Mouse (Mus musculus): ENCODE results near the gene Ilf2. TPM values are rescaled to one million over a fixed set of nuclear protein-coding genes. Genes with fewer than 3 reads are reported as not detected.

The Ilf2 gene
- polyA plus RNA-seq, 1 experiment from 2014 or later = 303 TPM

DNA sequence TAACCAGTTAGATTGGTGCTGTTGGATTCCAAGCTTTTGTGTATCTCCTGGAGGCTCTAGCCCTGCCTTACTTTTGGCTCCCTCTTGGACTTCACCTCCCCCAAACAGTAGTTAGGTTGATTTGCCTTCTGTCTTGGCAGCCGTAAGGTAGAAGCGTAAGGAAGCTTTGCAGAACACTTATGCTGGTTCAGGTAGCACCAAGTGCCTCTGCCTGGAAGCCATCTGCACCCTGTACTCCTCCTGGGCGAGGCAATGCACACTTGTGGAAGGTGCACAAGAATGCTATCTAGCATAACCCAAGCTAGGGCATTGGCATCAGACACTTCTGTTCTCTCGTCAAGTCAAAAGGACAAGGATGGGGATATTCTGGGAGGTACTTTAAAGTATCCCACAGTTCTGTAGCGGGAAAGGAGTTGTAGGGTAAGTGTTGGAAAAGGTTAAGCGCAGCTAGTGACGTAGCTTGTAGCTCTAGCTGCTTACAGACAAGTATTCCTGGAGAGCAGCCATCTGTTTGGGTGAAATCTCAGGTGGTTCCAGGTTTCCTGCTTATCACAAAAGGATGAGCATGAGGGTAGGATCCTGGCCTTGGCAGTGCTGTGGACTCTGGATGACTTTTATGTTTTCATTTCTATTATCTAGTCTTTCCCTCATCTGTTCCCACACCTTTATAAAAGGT lies 20.1 kb downstream of the Ilf2 start:
- H3K4me3 ChIP-seq = no peak overlapping the region
- no peak overlapping the region for H3K4me2 ChIP-seq
- no peaks in the 10 kb centered on the region for H3K4me1 ChIP-seq (replicated peaks)
- no peak for ATAC-seq (ENCODE audit: low FRiP score)
- 94% methylated on average over 7 of the region's 7 CpGs for WGBS
- no peak overlapping the region for H3K9ac ChIP-seq
- no peaks in the 10 kb centered on the region for H3K27me3 ChIP-seq
- H3K36me3 ChIP-seq = peaks cover 57% of the 10 kb centered on the region
- H3K27ac ChIP-seq = no peak overlapping the region
- H3K9me3 ChIP-seq = no peaks in the 10 kb centered on the region

DNA sequence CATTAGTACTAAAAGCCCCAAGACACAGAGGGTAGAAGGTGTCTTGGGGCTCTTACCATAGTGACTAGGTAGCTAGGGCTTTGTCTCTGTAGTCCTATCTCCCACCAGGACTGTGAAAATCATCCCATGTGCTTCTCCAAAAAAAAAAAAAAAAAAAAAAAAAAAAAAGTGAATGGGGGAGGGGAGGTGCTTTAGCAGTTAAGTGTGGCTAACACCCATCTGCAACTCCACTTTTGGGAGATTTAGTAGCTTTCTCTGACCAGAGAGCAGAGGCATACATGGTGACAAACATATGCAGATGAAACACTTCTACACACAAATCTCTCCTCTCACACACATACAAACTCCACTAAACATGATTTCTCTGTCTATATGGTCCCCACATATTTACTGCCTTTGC lies 21.7 kb downstream of the Ilf2 start:
- Histone ChIP-seq H3K27ac (no peak overlapping the region), H3K9ac (no peak overlapping the region), H3K4me3 (no peak overlapping the region), H3K36me3 (peaks cover 73% of the 10 kb centered on the region), H3K4me1 (replicated peaks) (no peaks in the 10 kb centered on the region), H3K4me2 (no peak overlapping the region), H3K9me3 (no peaks in the 10 kb centered on the region), H3K27me3 (no peaks in the 10 kb centered on the region)
- no peak for ATAC-seq (ENCODE audit: low FRiP score)

DNA sequence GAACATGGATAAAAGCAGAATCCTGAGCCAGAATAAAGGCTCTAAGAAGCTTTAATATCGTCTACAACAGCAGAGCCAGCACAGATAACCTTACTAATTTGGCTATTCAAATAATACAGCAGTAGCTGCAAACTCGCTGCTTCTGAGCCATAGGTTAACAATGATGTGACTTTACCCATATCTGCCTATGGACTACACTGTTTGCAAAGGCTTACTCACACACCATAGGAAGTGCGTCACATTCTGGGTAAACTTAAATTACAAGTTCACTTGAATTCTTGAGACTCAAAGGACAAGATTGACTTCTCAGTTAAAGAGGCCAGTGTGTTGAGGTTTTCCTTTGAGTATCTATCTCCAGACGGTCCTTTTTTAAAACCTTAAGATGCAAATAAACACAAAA lies 27.5 kb downstream of the Ilf2 start:
- no peak overlapping the region for H3K4me2 ChIP-seq
- no peaks in the 10 kb centered on the region for H3K9me3 ChIP-seq
- H3K36me3 ChIP-seq = peaks cover 86% of the 10 kb centered on the region
- no peak for ATAC-seq (ENCODE audit: low FRiP score)
- no peak overlapping the region for H3K9ac ChIP-seq
- H3K27me3 ChIP-seq = no peaks in the 10 kb centered on the region
- H3K4me1 ChIP-seq (replicated peaks) = peaks cover 23% of the 10 kb centered on the region
- no peak overlapping the region for H3K27ac ChIP-seq
- no peak overlapping the region for H3K4me3 ChIP-seq
- 91% methylated on average over 4 of the region's 4 CpGs for WGBS

DNA sequence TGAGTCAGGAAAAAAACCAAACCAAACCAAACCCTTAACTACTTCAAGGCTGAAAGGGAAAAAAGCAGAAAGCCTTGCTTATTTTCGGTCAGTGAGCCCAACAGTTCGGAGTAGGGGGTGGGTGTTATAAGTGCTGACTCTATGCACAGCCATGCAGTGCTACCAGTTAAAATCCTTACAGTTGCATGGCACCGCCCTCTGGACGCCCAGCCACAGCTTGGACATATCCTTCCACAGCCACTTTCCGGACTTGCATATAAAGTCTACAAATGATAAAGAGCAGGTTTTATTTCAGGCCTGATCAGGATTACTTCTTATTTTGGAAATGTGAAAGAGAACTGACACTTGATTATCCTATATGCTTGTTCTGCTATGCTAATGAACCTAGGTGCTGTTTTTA lies 29.3 kb downstream of the Ilf2 start:
- H3K9me3 ChIP-seq = no peaks in the 10 kb centered on the region
- H3K4me1 ChIP-seq (replicated peaks) = peaks cover 23% of the 10 kb centered on the region
- WGBS = 93% methylated on average over 5 of the region's 5 CpGs
- no peak overlapping the region for H3K27ac ChIP-seq
- no peaks in the 10 kb centered on the region for H3K27me3 ChIP-seq
- no peak overlapping the region for H3K4me3 ChIP-seq
- no peak overlapping the region for H3K9ac ChIP-seq
- ATAC-seq (ENCODE audit: low FRiP score) = no peak
- H3K36me3 ChIP-seq = peaks cover 68% of the 10 kb centered on the region
- no peak overlapping the region for H3K4me2 ChIP-seq

DNA sequence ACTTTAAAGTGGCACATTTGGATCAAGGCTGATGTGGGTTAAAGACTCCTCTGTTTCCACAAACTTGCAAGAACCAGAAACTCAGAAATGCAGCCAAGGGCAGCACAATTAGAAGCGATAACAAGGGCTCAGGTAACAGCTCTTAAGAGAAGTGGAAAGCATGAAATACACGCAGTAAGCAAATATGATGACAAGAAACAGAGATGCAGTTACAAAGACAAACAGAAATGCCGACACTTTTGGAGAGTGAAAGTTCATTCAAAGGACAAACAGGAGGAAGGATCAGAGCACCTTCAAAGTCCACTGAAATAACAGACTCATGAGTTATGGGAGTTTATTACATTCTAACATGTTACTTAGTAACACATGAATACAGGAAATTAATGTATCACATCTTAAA lies 30.4 kb downstream of the Ilf2 start:
- Histone ChIP-seq H3K36me3 (peaks cover 60% of the 10 kb centered on the region), H3K27me3 (0 out of 2 replicates have a peak, but pooled peaks cover 5% of the 10 kb centered on the region), H3K27ac (no peak overlapping the region), H3K9me3 (no peaks in the 10 kb centered on the region), H3K9ac (no peak overlapping the region), H3K4me3 (no peak overlapping the region), H3K4me2 (no peak overlapping the region), H3K4me1 (replicated peaks) (peaks cover 23% of the 10 kb centered on the region)
- no peak for ATAC-seq (ENCODE audit: low FRiP score)
- 91% methylated on average over 3 of the region's 3 CpGs for WGBS

DNA sequence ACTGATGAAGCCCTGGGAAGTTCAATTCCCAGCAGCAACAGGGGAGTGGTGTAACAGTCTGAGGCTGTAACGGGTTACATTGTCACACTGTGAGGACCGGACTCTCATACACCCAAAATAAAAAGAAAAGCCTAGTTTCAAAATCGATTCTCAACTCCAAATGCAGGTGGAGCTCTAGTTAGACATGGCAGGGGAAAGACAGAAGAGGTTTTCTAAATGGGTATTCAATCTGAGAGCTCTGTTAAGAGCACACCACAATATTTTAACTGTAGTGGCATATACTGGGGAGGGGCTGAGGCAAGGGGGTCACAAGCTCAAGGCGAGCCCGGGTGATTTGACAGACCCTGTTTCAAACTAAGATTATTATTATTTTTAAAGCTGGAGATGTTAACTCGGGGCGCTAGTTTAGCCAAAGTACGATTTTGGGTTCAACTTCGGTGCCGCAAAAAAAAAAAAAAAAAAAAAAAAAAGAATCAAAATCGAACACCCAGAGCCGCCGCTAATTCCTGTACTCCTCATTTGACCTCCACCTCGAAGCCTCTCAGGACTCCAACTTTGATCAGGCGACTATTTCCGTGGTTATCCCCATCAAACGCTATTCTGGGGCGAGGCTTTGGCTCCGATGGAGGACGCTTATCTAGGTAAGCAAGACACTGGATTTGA lies 32.5 kb downstream of the Ilf2 start:
- Histone ChIP-seq H3K27me3 (peaks cover 21% of the 10 kb centered on the region), H3K9ac (peak overlapping the region; percentile 98), H3K4me2 (peak overlapping the region; percentile 84), H3K9me3 (no peaks in the 10 kb centered on the region), H3K27ac (peak overlapping the region; percentile 98), H3K4me3 (peak overlapping the region; percentile 93), H3K36me3 (peaks cover 40% of the 10 kb centered on the region), H3K4me1 (replicated peaks) (peaks cover 23% of the 10 kb centered on the region)
- ATAC-seq (ENCODE audit: low FRiP score) = no peak; the same call in 1 of the 2 replicates
- 2% methylated on average over 20 of the region's 20 CpGs for WGBS

DNA sequence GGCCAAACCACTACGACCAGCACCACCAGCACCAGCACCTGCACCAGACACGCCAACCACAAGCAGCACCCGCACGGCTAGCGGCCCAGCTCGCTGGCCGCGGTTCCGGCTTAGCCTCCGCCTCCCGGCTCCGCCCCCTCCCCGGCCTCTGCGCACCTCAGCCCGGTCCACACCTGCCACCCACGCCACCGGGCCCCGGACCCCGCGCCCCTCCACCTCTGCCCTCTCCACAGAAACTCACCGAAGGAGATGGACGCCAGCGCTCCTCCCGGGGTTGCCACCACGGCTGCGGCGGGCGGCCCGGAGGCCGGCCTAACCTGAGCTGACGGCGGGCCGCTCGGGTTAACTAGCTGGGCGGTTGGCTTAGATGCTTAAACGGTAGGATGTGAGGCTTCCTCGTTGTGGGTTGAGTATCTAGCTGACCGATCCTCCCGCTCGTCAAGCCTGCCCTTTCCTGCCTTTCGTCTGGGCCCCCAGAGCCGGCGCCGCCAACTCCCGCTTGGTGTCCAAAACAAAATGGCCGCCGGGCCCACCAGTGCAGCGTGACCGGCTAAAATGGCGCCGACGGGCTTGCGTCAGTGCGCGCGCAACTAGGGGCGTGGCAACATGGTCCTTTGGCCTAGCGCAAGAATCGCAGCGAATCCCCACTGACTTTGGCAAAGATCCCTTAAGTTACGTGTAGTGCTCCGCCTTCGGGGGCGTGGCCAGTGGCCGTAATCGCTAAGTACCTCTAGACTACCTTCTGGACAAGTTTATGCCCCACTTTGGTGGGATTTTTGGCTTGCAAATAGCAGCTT lies 33.2 kb downstream of the Ilf2 start, which contains the start of gene Chtop:
Chtop (minus strand) TSS at position 549 of the 797 bp plus-strand sequence.
- Histone ChIP-seq H3K9ac (peak within 1 kb of the TSS; percentile 98), H3K4me3 (peak within 1 kb of the TSS; percentile 93), H3K4me1 (replicated peaks) (peaks cover 29% of the 10 kb centered on the region), H3K36me3 (peaks cover 32% of the 10 kb centered on the region), H3K4me2 (peak within 1 kb of the TSS; percentile 84), H3K27me3 (peaks cover 29% of the 10 kb centered on the region), H3K9me3 (no peaks in the 10 kb centered on the region), H3K27ac (peak within 1 kb of the TSS; percentile 98)
- peak; percentile 93 for ATAC-seq (ENCODE audit: low FRiP score)
- WGBS = under 1% methylated on average over 65 of the region's 66 CpGs

DNA sequence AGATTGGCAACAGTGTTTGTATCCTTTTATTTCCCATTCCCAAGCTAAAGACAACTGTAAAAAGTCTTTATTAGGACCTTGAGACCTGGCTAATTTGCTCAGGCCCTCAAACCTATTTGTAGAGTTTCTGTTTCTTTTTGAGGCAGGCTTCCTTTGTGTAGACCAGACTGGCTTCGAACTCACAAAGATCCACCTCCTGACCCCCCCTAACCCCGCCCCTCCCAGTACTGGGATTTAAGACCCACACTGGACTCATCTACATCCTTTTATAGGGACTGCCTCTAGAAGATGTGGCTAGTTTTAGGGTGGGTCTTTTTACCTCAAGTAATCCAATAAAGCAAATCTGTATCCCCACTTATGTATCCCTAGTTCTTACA lies 33.8 kb downstream of the Ilf2 start:
- Histone ChIP-seq H3K4me1 (replicated peaks) (peaks cover 33% of the 10 kb centered on the region), H3K9me3 (no peaks in the 10 kb centered on the region), H3K4me2 (peak overlapping the region; percentile 53), H3K36me3 (peaks cover 27% of the 10 kb centered on the region), H3K27ac (peak overlapping the region; percentile 59; the same call in 1 of the 2 replicates), H3K27me3 (peaks cover 34% of the 10 kb centered on the region), H3K9ac (no peak overlapping the region), H3K4me3 (peak overlapping the region; percentile 93)
- peak; percentile 26 for ATAC-seq (ENCODE audit: low FRiP score)
- WGBS = 15% methylated on average over 2 of the region's 2 CpGs

DNA sequence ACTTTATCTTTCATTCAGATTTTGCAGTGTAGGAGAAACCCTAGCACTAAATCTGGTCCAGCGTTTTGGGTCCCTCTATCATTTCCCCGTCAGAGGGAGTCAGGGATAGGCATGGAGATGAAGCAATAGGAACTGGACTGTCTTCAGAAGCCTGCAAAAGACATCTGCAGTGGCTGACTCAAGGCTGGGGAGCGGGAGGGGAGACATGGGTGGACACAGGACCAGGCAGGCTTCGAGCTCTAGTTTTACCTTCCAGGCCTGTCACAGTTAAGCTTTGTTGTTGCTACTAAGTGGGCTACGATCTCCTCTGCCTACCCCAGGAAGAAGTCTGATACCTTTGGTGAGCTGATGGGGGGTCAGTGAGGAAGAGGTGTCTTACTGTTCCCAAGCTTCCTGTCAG lies 36.4 kb downstream of the Ilf2 start:
- H3K9me3 ChIP-seq = no peaks in the 10 kb centered on the region
- no peak overlapping the region for H3K27ac ChIP-seq
- WGBS = 94% methylated on average over 5 of the region's 5 CpGs
- H3K4me2 ChIP-seq = no peak overlapping the region
- H3K4me3 ChIP-seq = no peak overlapping the region
- H3K9ac ChIP-seq = no peak overlapping the region
- peaks cover 48% of the 10 kb centered on the region for H3K27me3 ChIP-seq
- no peak for ATAC-seq (ENCODE audit: low FRiP score)
- H3K36me3 ChIP-seq = peaks cover 2% of the 10 kb centered on the region
- peaks cover 30% of the 10 kb centered on the region for H3K4me1 ChIP-seq (replicated peaks)

DNA sequence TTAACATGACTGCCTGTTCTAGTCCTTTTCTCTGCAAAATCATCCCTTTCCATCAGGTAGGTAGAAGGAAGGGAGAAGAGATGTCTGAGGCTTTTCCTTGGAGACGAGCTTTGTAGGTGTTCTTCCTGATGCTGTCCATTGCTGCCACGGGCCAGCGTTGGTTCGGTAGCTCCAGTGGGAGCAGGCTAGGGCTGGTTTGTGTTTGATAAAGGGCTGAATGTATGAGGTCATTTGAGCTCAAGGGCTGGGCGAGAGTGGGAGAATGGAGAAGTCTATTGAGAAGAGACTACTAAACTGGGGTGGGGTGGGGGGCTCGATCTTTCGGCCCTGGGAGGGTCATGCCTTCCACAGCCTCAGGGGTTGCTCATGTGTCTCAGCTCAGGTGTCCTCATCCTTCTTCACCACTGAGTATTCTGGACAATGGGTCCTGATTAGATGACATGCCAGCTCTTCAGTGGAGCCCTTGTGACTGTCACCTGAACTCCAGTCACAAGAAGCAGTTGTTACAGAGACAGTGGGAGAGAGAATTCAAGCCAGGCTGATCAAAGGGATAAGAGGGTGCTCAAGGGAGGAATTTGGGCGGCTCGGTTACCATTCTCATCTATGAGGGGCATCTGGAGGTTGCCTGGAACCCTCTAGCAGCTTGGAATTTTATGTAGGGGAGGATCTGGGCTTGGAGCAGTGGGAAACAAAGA lies 37.2 kb downstream of the Ilf2 start:
- H3K9ac ChIP-seq = no peak overlapping the region
- peak overlapping the region; percentile 59; the same call in 1 of the 2 replicates for H3K4me2 ChIP-seq
- no peak for ATAC-seq (ENCODE audit: low FRiP score)
- no peak overlapping the region for H3K27ac ChIP-seq
- H3K36me3 ChIP-seq = no peaks in the 10 kb centered on the region
- WGBS = 80% methylated on average over 9 of the region's 9 CpGs
- no peak overlapping the region for H3K4me3 ChIP-seq
- peaks cover 22% of the 10 kb centered on the region for H3K4me1 ChIP-seq (replicated peaks)
- H3K27me3 ChIP-seq = peaks cover 48% of the 10 kb centered on the region
- no peaks in the 10 kb centered on the region for H3K9me3 ChIP-seq

DNA sequence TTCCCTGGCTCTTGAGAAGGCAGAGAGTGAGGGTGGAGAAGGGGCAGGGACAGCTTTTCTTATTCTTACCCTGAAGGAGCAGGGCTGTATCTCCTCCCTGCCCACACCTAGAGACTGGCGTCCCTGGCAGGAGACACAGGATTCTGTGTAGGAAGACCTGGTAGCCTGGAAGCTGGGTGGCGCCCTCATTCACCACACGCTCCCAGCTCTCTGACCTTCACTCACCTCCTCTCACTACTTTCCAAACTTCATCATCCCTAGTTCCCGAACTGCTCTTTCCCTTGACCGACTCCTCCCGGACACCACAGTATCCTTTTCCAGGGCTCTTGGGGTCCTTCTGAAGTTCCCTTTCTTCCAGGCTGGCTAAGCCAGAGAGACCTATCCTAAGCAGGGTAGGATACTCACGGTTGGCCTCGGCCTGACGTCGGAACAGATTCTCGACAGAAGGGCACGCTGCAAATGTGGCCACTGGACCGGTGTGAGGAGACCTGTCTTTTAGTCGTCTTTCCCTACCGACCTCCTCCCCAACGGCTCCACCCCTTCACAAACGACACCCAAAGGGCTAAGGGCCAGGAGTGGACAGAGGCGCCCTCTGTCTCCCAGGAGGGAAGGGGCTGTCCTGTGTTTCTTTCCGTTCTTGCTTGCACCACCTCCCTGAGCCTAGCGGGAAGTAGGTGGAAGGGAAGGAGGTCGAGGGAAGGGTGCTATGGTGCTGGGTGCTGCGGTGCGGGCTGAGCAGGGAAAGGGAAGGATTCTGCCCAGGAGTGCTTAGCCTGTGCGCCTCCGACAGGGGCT lies 38.1 kb downstream of the Ilf2 start, which contains the start of the genes S100a1 and S100a13:
S100a1 (minus strand) TSS at position 597 of the 795 bp plus-strand sequence.
S100a13 (plus strand) TSS at position 640 of the 795 bp plus-strand sequence.
- no peak within 1 kb of the TSS for H3K27ac ChIP-seq
- no peak for ATAC-seq (ENCODE audit: low FRiP score)
- whole genome bisulfite sequencing = 4% methylated on average over 25 of the region's 25 CpGs

More for the DNA sequence above, 38.1 kb downstream of the Ilf2 start, which contains the start of the genes S100a1 and S100a13:
- Histone ChIP-seq H3K4me3 (peak within 1 kb of the TSS; percentile 34), H3K27me3 (peaks cover 48% of the 10 kb centered on the region), H3K36me3 (no peaks in the 10 kb centered on the region), H3K9me3 (no peaks in the 10 kb centered on the region), H3K9ac (peak within 1 kb of the TSS; percentile 43), H3K4me2 (peak within 1 kb of the TSS; percentile 59), H3K4me1 (replicated peaks) (peaks cover 20% of the 10 kb centered on the region)
